Mouse (Mus musculus): Measurements from ENCODE around the gene Lepr.

- TF ChIP-seq CTCF (IDR thresholded peaks at IDR 0.05 in 2 of 3, conservative IDR thresholded peaks at IDR 0.05 in 1 of 3; ENCODE audit: control insufficient read depth in 1 of 3, insufficient read depth in 1 of 3, low read depth in 2 of 3, low read length in 3 of 3, poor library complexity in 1 of 3, severe bottlenecking in 1 of 3): no peak
- TF ChIP-seq GABPA (IDR thresholded peaks at IDR 0.05; ENCODE audit: low read depth, low read length): no peak
- TF ChIP-seq POLR2A (IDR thresholded peaks at IDR 0.05; ENCODE audit: control insufficient read depth in 1 of 2, insufficient read depth in 1 of 2, low read depth in 1 of 2, low read length in 2 of 2, poor library complexity in 1 of 2): no peak
- no peak for TF ChIP-seq NRF1 (IDR thresholded peaks at IDR 0.05; ENCODE audit: insufficient read depth, low read depth, low read length, poor library complexity, severe bottlenecking)
- TF ChIP-seq USF1 (IDR thresholded peaks at IDR 0.05; ENCODE audit: low read depth, low read length): no peak
- no peak for TF ChIP-seq KAT2A (conservative IDR thresholded peaks at IDR 0.05; ENCODE audit: low read depth, low read length)
- no peak for TF ChIP-seq POLR2AphosphoS2 (IDR thresholded peaks at IDR 0.05; ENCODE audit: low read length)
- no peak for TF ChIP-seq MAX (IDR thresholded peaks at IDR 0.05; ENCODE audit: low read length)
Observed at GRCm38 (mm10) chr4:101718991-101719580, 1.9 kb downstream of the Lepr start.

Measured in MEL (cell line).